Mouse (Mus musculus): Measurements from ENCODE around the gene Drg1. TPM values are rescaled to one million over a fixed set of nuclear protein-coding genes. Genes with fewer than 3 reads are reported as not detected.

Gene Drg1
- polyA plus RNA-seq, 1 experiment from 2014 or later, result 88.3 TPM

- no peaks in the 10 kb centered on the region for H3K36me3 ChIP-seq (ENCODE audit: inconsistent target)
- no peak overlapping the region for H3K27ac ChIP-seq
- H3K4me3 ChIP-seq (ENCODE audit: inconsistent target), result no peak overlapping the region
- WGBS (ENCODE audit: missing documents), result 96% methylated on average over 6 of the region's 6 CpGs
- H3K79me2 ChIP-seq (ENCODE audit: inconsistent target), result no peaks in the 10 kb centered on the region
Measured at GRCm38 (mm10) chr11:3283645-3284044, 17.4 kb upstream of the Drg1 start.

DNA sequence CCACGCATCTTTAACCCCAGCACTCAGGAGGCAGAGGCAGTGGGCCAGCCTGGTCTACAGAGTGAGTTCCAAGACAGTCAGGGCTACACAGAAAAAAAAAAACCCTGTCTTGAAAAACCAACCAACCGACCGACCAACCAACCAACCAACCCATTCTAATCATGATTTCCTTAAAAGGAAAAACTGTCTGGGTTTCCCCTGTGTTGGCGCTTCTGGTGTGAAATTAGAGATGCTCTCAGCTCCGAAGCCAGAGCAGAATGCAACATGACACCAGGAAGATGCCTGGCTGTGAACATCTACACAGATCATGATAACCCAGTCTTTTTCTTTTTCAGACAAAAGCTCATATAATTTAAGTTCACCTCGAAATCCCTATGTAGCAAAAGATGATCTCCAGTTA is 16.7 kb upstream of the Drg1 start:
- Histone ChIP-seq H3K36me3 (ENCODE audit: inconsistent target) (no peaks in the 10 kb centered on the region), H3K4me3 (ENCODE audit: inconsistent target) (no peak overlapping the region), H3K27ac (no peak overlapping the region), H3K79me2 (ENCODE audit: inconsistent target) (no peaks in the 10 kb centered on the region)
- WGBS (ENCODE audit: missing documents), result 93% methylated on average over 6 of the region's 6 CpGs

DNA sequence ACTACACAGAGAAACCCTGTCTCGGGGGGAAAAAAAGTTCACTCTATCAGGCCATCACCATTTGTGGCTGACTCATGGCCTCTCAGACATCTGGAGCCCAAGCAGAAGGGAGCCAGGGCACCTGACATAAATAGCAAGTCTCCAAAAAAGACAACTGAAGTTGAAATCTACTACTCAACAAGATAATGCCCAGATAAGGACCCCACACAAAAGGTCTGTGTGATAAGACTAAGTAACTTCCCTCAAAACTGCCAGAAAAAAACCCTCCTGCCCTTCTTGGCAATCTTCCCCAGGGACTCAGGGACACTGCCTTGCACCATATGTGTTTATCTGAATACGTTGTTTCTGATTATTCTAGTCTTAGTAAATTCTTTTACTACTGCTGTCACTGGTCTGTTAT is 13.5 kb upstream of the Drg1 start:
- Histone ChIP-seq H3K36me3 (ENCODE audit: inconsistent target) (no peaks in the 10 kb centered on the region), H3K27ac (no peak overlapping the region), H3K4me3 (ENCODE audit: inconsistent target) (no peak overlapping the region), H3K79me2 (ENCODE audit: inconsistent target) (no peaks in the 10 kb centered on the region)
- 74% methylated on average over 2 of the region's 2 CpGs for WGBS (ENCODE audit: missing documents)

- Histone ChIP-seq H3K4me3 (ENCODE audit: inconsistent target) (no peak overlapping the region), H3K36me3 (ENCODE audit: inconsistent target) (no peaks in the 10 kb centered on the region)
- 88% methylated on average over 5 of the region's 5 CpGs for WGBS (ENCODE audit: missing documents)
Measured at GRCm38 (mm10) chr11:3278351-3278750, 12.1 kb upstream of the Drg1 start.

DNA sequence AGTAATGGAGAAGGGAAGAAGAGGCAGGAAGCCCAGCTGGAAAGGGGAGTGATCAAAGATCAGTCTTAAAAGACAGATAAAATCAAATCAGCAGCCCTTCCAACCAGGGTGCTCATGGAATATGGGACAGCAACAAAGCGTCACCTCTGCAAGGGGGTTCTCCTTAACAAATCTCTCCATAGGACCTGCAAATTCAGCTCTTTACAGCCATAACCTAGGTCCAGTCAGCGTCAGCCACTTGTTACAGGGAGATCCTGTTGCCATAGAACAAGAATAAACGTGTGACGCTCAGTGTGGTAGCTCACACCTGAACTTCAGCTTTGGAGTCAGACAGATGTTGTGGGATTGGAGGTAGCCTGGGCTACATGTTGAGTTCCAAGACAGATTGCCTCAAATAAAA is 3.0 kb upstream of the Drg1 start:
- Histone ChIP-seq H3K36me3 (ENCODE audit: inconsistent target) (no peaks in the 10 kb centered on the region), H3K27ac (no peak overlapping the region), H3K79me2 (ENCODE audit: inconsistent target) (peaks cover 19% of the 10 kb centered on the region), H3K4me3 (ENCODE audit: inconsistent target) (no peak overlapping the region)
- WGBS (ENCODE audit: missing documents), result 89% methylated on average over 4 of the region's 4 CpGs

More at GRCm38 (mm10) chr11:3278351-3278750, 12.1 kb upstream of the Drg1 start:
- Histone ChIP-seq H3K27ac (no peak overlapping the region), H3K79me2 (ENCODE audit: inconsistent target) (no peaks in the 10 kb centered on the region)

- Histone ChIP-seq H3K79me2 (ENCODE audit: inconsistent target) (peaks cover 40% of the 10 kb centered on the region), H3K36me3 (ENCODE audit: inconsistent target) (peaks cover 14% of the 10 kb centered on the region), H3K27ac (no peak overlapping the region), H3K4me3 (ENCODE audit: inconsistent target) (peak overlapping the region; percentile 59)
- 58% methylated on average over 7 of the region's 7 CpGs for WGBS (ENCODE audit: missing documents)
Measured at GRCm38 (mm10) chr11:3267133-3267532, 918 bp upstream of the Drg1 start.

GRCm38 (mm10) chr11:3265291-3266078 is 730 bp downstream of the Drg1 start:
- H3K36me3 ChIP-seq (ENCODE audit: inconsistent target), result peaks cover 26% of the 10 kb centered on the region
- WGBS (ENCODE audit: missing documents), result 3% methylated on average over 26 of the region's 26 CpGs
- H3K27ac ChIP-seq, result peak overlapping the region; percentile 46
- H3K4me3 ChIP-seq (ENCODE audit: inconsistent target), result peak overlapping the region; percentile 94
- H3K79me2 ChIP-seq (ENCODE audit: inconsistent target), result peaks cover 40% of the 10 kb centered on the region

DNA sequence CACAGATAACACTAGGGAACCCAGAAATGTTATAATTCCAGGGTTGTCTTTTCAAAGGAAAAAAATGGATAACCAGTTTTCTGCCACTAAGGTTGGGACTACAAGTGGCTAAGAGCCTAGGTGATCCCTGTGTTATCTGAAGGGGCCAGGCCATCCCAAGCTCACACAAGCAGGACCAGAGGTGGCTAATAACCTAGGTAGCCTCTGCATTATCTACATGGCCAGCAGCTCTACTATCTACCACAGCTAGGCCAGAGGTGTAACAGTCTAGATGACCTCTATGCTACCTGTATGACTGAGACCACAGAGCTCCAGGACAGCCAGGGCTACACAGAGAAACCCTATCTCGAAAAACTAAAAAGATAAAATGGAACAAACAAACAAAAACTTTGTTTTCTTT is 6.7 kb downstream of the Drg1 start:
- peaks cover 24% of the 10 kb centered on the region for H3K79me2 ChIP-seq (ENCODE audit: inconsistent target)
- no peak overlapping the region for H3K27ac ChIP-seq
- peaks cover 72% of the 10 kb centered on the region for H3K36me3 ChIP-seq (ENCODE audit: inconsistent target)
- WGBS (ENCODE audit: missing documents), result 100% methylated on average over 1 of the region's 1 CpGs
- H3K4me3 ChIP-seq (ENCODE audit: inconsistent target), result no peak overlapping the region

DNA sequence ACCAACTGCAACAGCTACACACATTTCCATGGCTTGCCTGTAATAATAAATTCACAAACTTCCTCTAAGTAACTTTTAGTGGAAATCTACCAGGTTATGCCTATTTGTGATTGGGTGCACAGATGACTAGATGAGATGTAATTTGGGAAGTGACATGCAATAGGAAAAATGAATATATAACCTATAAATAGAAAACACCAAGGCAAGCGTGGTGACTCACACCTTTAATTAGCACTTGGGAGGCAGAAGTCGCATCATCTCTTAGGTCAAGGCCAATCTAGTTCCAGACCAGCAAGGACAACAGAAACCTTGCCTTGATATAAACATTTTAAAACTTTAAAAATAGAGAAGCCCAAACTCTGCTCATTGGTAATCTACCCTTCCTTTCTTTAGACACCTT is 18.8 kb downstream of the Drg1 start:
- peak overlapping the region; percentile 65 for H3K27ac ChIP-seq
- 35% methylated on average over 2 of the region's 2 CpGs for WGBS (ENCODE audit: missing documents)
- peaks cover 66% of the 10 kb centered on the region for H3K36me3 ChIP-seq (ENCODE audit: inconsistent target)
- H3K79me2 ChIP-seq (ENCODE audit: inconsistent target), result no peaks in the 10 kb centered on the region
- H3K4me3 ChIP-seq (ENCODE audit: inconsistent target), result no peak overlapping the region

DNA sequence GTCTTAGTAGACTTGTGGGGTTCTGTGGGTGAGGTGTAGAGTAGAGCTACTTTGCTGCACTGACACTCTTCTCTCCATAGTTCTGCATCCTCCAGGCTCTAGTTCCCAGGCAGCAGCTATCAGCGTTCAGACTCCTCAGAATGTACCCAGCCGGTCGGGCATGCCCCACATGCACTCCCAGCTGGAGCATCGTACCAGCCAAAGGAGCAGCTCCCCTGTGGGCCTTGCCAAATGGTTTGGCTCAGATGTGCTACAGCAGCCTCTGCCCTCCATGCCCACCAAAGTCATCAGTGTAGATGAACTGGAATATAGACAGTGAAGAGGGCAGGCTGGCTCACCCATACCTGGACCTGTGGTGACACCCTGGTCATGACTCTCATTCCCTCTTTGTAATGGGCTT is 22.4 kb downstream of the Drg1 start:
- H3K4me3 ChIP-seq (ENCODE audit: inconsistent target), result no peak overlapping the region
- peaks cover 60% of the 10 kb centered on the region for H3K36me3 ChIP-seq (ENCODE audit: inconsistent target)
- H3K27ac ChIP-seq, result no peak overlapping the region
- no peaks in the 10 kb centered on the region for H3K79me2 ChIP-seq (ENCODE audit: inconsistent target)
- WGBS (ENCODE audit: missing documents), result 83% methylated on average over 3 of the region's 4 CpGs

DNA sequence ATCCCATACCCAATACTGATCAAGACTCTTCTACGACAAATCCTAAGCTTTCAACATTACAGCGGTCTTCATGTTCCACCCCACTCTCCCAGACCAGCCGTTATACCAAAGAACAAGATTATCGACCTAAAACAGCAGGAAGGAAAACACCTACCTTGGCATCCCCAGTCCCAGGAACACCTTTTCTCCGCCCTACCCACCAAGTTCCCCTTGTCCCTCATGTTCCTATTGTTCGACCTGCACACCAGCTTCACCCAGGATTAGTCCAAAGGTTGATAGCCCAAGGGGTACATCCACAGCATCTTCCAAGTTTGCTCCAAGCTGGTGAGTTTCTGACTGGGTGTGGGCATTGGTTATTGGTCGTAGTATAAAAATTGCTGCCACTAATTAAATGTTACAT is 23.8 kb downstream of the Drg1 start:
- Histone ChIP-seq H3K36me3 (ENCODE audit: inconsistent target) (peaks cover 60% of the 10 kb centered on the region), H3K79me2 (ENCODE audit: inconsistent target) (no peaks in the 10 kb centered on the region)

GRCm38 (mm10) chr11:3235277-3235676 is 30.9 kb downstream of the Drg1 start:
- peaks cover 8% of the 10 kb centered on the region; the same call in 1 of the 2 replicates for H3K79me2 ChIP-seq (ENCODE audit: inconsistent target)
- H3K27ac ChIP-seq, result no peak overlapping the region
- H3K4me3 ChIP-seq (ENCODE audit: inconsistent target), result no peak overlapping the region
- 69% methylated on average over 5 of the region's 5 CpGs for WGBS (ENCODE audit: missing documents)
- H3K36me3 ChIP-seq (ENCODE audit: inconsistent target), result peaks cover 30% of the 10 kb centered on the region

More for the DNA sequence above, 23.8 kb downstream of the Drg1 start:
- no peak overlapping the region for H3K4me3 ChIP-seq (ENCODE audit: inconsistent target)
- WGBS (ENCODE audit: missing documents), result 93% methylated on average over 7 of the region's 7 CpGs
- no peak overlapping the region for H3K27ac ChIP-seq

DNA sequence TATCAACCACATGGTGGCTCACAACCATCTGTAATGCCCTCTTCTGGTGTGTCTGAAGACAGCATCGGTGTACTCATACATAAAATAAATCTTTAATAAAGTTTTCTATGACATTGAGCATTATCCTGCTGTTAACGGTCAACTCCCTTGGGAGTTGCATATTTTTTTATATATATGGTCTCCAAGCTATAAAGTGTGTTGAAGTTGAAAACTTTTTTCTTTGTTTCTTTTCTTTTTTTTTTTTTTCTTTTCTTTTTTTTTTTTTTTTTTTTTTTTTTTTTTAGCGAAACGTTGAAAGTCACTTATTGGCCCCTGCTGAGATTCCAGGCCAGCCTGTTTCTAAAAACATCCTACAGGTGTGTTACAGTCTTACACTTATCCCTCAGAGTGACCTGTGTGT is 32.5 kb downstream of the Drg1 start:
- no peak overlapping the region for H3K27ac ChIP-seq
- no peak overlapping the region for H3K4me3 ChIP-seq (ENCODE audit: inconsistent target)
- H3K36me3 ChIP-seq (ENCODE audit: inconsistent target), result peaks cover 41% of the 10 kb centered on the region
- WGBS (ENCODE audit: missing documents), result 100% methylated on average over 2 of the region's 4 CpGs
- peaks cover 8% of the 10 kb centered on the region; the same call in 1 of the 2 replicates for H3K79me2 ChIP-seq (ENCODE audit: inconsistent target)

DNA sequence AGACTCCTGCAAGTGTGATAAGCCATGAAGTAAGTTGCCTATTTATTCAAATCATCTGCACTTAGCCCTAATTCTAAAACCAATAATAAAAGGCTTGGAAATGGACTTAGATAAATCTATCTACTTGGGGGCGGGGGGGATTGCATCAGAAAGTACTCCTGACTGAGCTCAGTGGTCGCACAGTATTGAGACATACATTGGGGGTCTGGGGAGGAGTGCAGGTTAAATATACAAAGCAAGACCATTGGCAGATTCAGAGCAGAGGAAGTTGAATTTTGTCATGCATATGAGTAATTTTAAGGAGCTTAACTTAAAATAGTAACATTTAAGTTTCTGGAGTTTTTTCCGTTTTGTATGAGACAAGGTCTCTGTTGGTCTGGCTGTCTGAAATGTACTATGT is 34.0 kb downstream of the Drg1 start:
- H3K36me3 ChIP-seq (ENCODE audit: inconsistent target), result peaks cover 50% of the 10 kb centered on the region
- peaks cover 8% of the 10 kb centered on the region; the same call in 1 of the 2 replicates for H3K79me2 ChIP-seq (ENCODE audit: inconsistent target)
- H3K4me3 ChIP-seq (ENCODE audit: inconsistent target), result no peak overlapping the region
- peak overlapping the region; percentile 46 for H3K27ac ChIP-seq
- 20% methylated on average over 3 of the region's 3 CpGs for WGBS (ENCODE audit: missing documents)

DNA sequence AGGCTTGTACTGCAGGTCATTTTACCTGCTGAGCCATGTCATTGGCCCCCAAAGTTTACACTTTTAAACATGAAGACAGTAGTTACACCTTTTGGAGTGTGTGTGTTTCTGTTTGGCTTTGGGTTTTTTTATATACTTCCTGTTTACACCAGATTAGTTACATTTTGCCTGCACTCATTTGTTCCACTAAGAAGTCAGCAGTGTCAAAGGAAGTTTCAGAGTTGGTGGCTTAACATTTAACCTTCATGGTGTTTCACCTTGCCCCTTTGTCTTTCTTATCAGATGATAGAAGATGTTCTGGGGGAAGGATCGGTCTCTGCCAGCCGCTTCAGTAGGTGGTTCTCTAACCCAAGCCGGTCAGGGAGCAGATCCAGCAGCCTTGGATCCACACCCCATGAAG is 39.1 kb downstream of the Drg1 start:
- no peak overlapping the region for H3K27ac ChIP-seq
- 97% methylated on average over 3 of the region's 3 CpGs for WGBS (ENCODE audit: missing documents)
- no peaks in the 10 kb centered on the region for H3K79me2 ChIP-seq (ENCODE audit: inconsistent target)
- H3K4me3 ChIP-seq (ENCODE audit: inconsistent target), result no peak overlapping the region
- peaks cover 54% of the 10 kb centered on the region for H3K36me3 ChIP-seq (ENCODE audit: inconsistent target)

DNA sequence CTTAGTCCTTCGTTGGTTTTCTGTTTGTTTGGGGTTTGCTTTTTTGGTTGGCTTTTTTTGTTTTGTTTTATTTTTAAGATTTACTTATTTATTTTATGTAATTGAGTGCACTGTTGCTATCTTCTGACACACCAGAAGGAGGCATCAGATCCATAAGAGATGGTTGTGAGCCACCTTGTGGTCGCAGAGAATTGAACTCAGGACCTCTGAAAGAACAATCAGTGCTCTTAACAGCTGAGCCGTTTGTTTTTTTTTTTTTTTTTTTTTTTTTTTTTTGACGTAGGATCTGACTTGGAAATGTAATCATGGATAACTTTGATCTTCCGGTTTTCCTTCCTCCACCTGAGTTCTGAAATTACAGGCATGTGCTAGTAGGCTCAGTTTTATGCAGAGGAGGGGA is 43.1 kb downstream of the Drg1 start:
- Histone ChIP-seq H3K4me3 (ENCODE audit: inconsistent target) (no peak overlapping the region), H3K79me2 (ENCODE audit: inconsistent target) (no peaks in the 10 kb centered on the region), H3K27ac (no peak overlapping the region), H3K36me3 (ENCODE audit: inconsistent target) (peaks cover 47% of the 10 kb centered on the region)
- 85% methylated on average over 4 of the region's 5 CpGs for WGBS (ENCODE audit: missing documents)

All from macrophage (primary cell).